Mouse (Mus musculus): Measurements from ENCODE around the gene Ctsk.

DNA sequence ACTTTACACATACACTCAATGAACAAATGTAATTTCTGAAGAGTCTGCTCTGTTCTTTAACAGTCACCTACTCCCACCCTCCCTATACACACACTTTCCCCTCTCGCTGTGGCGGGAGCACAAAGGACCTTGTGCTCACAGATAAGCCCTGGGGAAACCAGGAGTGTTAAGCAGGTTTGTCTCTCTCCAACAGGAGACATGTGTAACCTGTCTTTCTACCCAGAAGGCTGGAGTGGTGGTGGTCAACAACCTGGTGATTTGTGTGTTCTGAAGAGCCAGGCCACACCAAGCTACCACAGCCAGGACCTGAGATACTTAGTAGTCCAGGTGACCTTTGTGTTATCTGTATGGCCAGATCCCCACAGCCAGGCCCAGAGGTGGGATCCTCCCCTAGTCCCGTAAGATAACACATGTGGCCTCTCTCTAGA is 17.6 kb downstream of the Ctsk start:
- TF ChIP-seq CTCF (IDR thresholded peaks at IDR 0.05; ENCODE audit: insufficient read depth, low read depth, low read length) (no peak), POLR2A (IDR thresholded peaks at IDR 0.05; ENCODE audit: insufficient read depth, low read depth, low read length) (no peak)
